15 mouse cellular contexts compared by ENCODE assay signal in the genomic region with DNA sequence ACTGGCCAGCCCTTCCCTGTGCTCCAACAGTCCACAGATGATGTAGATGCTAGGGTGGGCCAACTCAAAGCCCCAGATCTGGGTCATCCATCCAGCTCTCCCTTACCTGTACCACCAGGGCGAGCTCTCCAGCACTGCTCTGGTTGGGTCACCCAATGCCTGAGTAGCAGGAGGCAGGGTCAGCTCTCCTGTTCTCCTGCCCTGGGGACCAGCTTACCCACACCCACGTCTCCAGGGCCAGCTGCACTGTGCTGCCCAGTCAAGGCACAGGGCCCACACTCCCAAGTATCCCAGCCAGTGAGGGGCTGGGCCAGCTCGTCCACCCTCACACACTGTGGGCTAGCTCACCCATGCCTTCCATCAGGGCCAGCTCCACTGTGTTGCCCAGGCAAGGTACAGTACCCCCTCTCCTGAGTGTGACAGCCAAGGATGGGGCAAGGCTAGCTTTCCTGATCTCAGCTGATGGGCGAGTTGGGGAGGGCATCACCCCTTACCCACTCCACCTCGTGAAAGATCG. TPM values are rescaled to one million over a fixed set of nuclear protein-coding genes. Genes with fewer than 3 reads are reported as not detected.
DNase-seq lines count a peak whose midpoint lies in the region; ATAC-seq lines count a peak whose summit lies in the region.
"Had no signal": no experiment of that assay in that cellular context is flagged by ENCODE, and none has a peak within 500 bp of the region (broad histone marks: within the 10 kb centered on the region; RNA-seq: fewer than 3 reads in every experiment).

No protein-coding gene starts in this region.

- 90% methylated on average over 6 of the region's 6 CpGs for WGBS in hindbrain, embryonic 12.5 days
- WGBS in hindbrain, embryonic 13.5 days = 91% methylated on average over 6 of the region's 6 CpGs
- 89% methylated on average over 6 of the region's 6 CpGs for WGBS in limb, embryonic 10.5 days
- 89% methylated on average over 6 of the region's 6 CpGs for WGBS in midbrain, embryonic 16.5 days

- 0 out of 2 replicates have a peak, but pooled peaks cover 4% of the 10 kb centered on the region for H3K9me3 ChIP-seq in hindbrain, embryonic 12.5 days (replicated peaks)
- no peaks in the 10 kb centered on the region for H3K9me3 ChIP-seq in hindbrain, embryonic 13.5 days
- no peaks in the 10 kb centered on the region for H3K9me3 ChIP-seq in megakaryocyte, embryonic 14.5 days
- H3K9me3 ChIP-seq in limb, embryonic 10.5 days (replicated peaks) = no peaks in the 10 kb centered on the region
- H3K9me3 ChIP-seq in midbrain, embryonic 16.5 days (replicated peaks; ENCODE audit: control insufficient read depth, low read length, poor library complexity, severe bottlenecking) = 0 out of 2 replicates have a peak, but pooled peaks cover 2% of the 10 kb centered on the region
- H3K9me3 ChIP-seq: neural tube, embryonic 12.5 days had no signal

- H3K4me3 ChIP-seq in hindbrain, embryonic 12.5 days = no peak overlapping the region
- no peak overlapping the region for H3K4me3 ChIP-seq in hindbrain, embryonic 13.5 days
- peak overlapping the region; percentile 11 for H3K4me3 ChIP-seq in megakaryocyte, embryonic 14.5 days (replicated peaks)
- no peak overlapping the region for H3K4me3 ChIP-seq in limb, embryonic 10.5 days
- H3K4me3 ChIP-seq in midbrain, embryonic 16.5 days (ENCODE audit: low read depth, low read length) = no peak overlapping the region
- H3K4me3 ChIP-seq: neural tube, embryonic 12.5 days had no signal

- H3K36me3 ChIP-seq in hindbrain, embryonic 12.5 days = no peaks in the 10 kb centered on the region
- peaks cover 10% of the 10 kb centered on the region for H3K36me3 ChIP-seq in hindbrain, embryonic 13.5 days
- peaks cover 25% of the 10 kb centered on the region for H3K36me3 ChIP-seq in megakaryocyte, embryonic 14.5 days (replicated peaks; ENCODE audit: low read length)
- peaks cover 24% of the 10 kb centered on the region for H3K36me3 ChIP-seq in limb, embryonic 10.5 days
- no peaks in the 10 kb centered on the region for H3K36me3 ChIP-seq in midbrain, embryonic 16.5 days (ENCODE audit: control insufficient read depth, insufficient read depth, low read length)
- H3K36me3 ChIP-seq: neural tube, embryonic 12.5 days had no signal

- DNase-seq in limb, embryonic 10.5 days (ENCODE audit: low spot score) = no peak
- no peak for DNase-seq in thymus, postnatal 14 days
- DNase-seq: cerebellum, adult 11 months; heart, postnatal 36 days; kidney, adult 11 months; lung, adult 2 months; retina, postnatal 1 day; thymus, postnatal 4 days had no signal

- H3K27ac ChIP-seq in hindbrain, embryonic 12.5 days = no peak overlapping the region
- H3K27ac ChIP-seq in hindbrain, embryonic 13.5 days = no peak overlapping the region
- H3K27ac ChIP-seq in limb, embryonic 10.5 days = 0 out of 2 replicates have a peak overlapping the region, but pooled peaks have one; percentile 12
- H3K27ac ChIP-seq in midbrain, embryonic 16.5 days (ENCODE audit: low read length) = no peak overlapping the region
- H3K27ac ChIP-seq: neural tube, embryonic 12.5 days had no signal

- H3K9ac ChIP-seq in hindbrain, embryonic 12.5 days = no peak overlapping the region
- H3K9ac ChIP-seq in hindbrain, embryonic 13.5 days = no peak overlapping the region
- H3K9ac ChIP-seq in midbrain, embryonic 16.5 days (ENCODE audit: low read depth, low read length) = no peak overlapping the region
- H3K9ac ChIP-seq: neural tube, embryonic 12.5 days had no signal

- H3K27me3 ChIP-seq in hindbrain, embryonic 12.5 days = no peaks in the 10 kb centered on the region
- H3K27me3 ChIP-seq in hindbrain, embryonic 13.5 days = no peaks in the 10 kb centered on the region
- H3K27me3 ChIP-seq in megakaryocyte, embryonic 14.5 days (replicated peaks) = no peaks in the 10 kb centered on the region
- H3K27me3 ChIP-seq in limb, embryonic 10.5 days (ENCODE audit: low read depth, poor library complexity, severe bottlenecking) = no peaks in the 10 kb centered on the region
- no peaks in the 10 kb centered on the region for H3K27me3 ChIP-seq in midbrain, embryonic 16.5 days (ENCODE audit: control insufficient read depth, insufficient read depth, low read depth, low read length)
- H3K27me3 ChIP-seq: CH12.LX; neural tube, embryonic 12.5 days had no signal

- H3K4me1 ChIP-seq in hindbrain, embryonic 12.5 days = peaks cover 11% of the 10 kb centered on the region
- peaks cover 24% of the 10 kb centered on the region for H3K4me1 ChIP-seq in hindbrain, embryonic 13.5 days (replicated peaks)
- peaks cover 7% of the 10 kb centered on the region; the same call in 1 of the 2 replicates for H3K4me1 ChIP-seq in megakaryocyte, embryonic 14.5 days
- peaks cover 14% of the 10 kb centered on the region for H3K4me1 ChIP-seq in limb, embryonic 10.5 days
- H3K4me1 ChIP-seq in midbrain, embryonic 16.5 days (ENCODE audit: control insufficient read depth, insufficient read depth, low read length) = peaks cover 17% of the 10 kb centered on the region
- H3K4me1 ChIP-seq: neural tube, embryonic 12.5 days had no signal

- H3K4me2 ChIP-seq in hindbrain, embryonic 12.5 days (replicated peaks) = no peak overlapping the region
- H3K4me2 ChIP-seq in hindbrain, embryonic 13.5 days = no peak overlapping the region
- H3K4me2 ChIP-seq in midbrain, embryonic 16.5 days (ENCODE audit: low read length) = no peak overlapping the region
- H3K4me2 ChIP-seq: neural tube, embryonic 12.5 days had no signal

- ATAC-seq in hindbrain, embryonic 12.5 days (ENCODE audit: low FRiP score) = peak; percentile 20; the same call in 1 of the 2 replicates
- no peak for ATAC-seq in hindbrain, embryonic 13.5 days (ENCODE audit: low FRiP score)
- ATAC-seq in megakaryocyte, adult 5-6 weeks (ENCODE audit: poor library complexity, severe bottlenecking) = no peak
- 0 out of 2 replicates have a peak, but pooled peaks have one; percentile 11 for ATAC-seq in midbrain, embryonic 16.5 days

RNA-seq across cellular contexts. Expression of a gene that starts 29.1 kb away (rescaled TPM):
- 15.9 and 18.9 TPM in 2 replicates for polyA plus RNA-seq in hindbrain, embryonic 12.5 days (2016; fragmentation: Nextera tagmentation; extraction: Ambion mirVana)
- 14.3 and 15.4 TPM in 2 replicates for polyA plus RNA-seq in hindbrain, embryonic 13.5 days (2015; fragmentation: Nextera tagmentation; extraction: Ambion mirVana)
- polyA plus RNA-seq in megakaryocyte, embryonic 14.5 days (2012; ENCODE audit: insufficient read depth, low replicate concordance) = 2.2 and 16.0 TPM in 2 replicates
- total RNA-seq in megakaryocyte, adult 5-6 weeks (2015) = 2.1 and 3.9 TPM in 2 replicates
- total RNA-seq in megakaryocyte, adult 5-6 weeks (2017) = 3.5 and 3.6 TPM in 2 replicates
- polyA plus RNA-seq in limb, embryonic 10.5 days (2016; fragmentation: Nextera tagmentation; extraction: Ambion mirVana) = 25.2 and 26.5 TPM in 2 replicates
- polyA plus RNA-seq in midbrain, embryonic 16.5 days (2015; fragmentation: Nextera tagmentation; extraction: Ambion mirVana) = 15.5 and 17.3 TPM in 2 replicates

Comparison
In these comparisons a context has a peak if more than half of its experiments do, and no peak if none do; other contexts are left out.
1. ATAC-seq: peak in hindbrain, embryonic 12.5 days (single experiment) and midbrain, embryonic 16.5 days (single experiment); none in hindbrain, embryonic 13.5 days (single experiment) and megakaryocyte, adult 5-6 weeks (single experiment).